Mouse (Mus musculus) fat pad, adult 2 months (tissue): Measurements from ENCODE around the gene Slc7a6.
A peak's percentile ranks its signal among the peaks of the same experiment; 100 is the strongest.

ENCODE experiments used
- DNase-seq: peaks from one replicate; pipeline ENCODE4 v3.0.0-alpha.2; 2011; ENCODE audit warnings: low read depth, low spot score; ENCODE audit errors: extremely low read depth

Slc7a6 gene

DNA sequence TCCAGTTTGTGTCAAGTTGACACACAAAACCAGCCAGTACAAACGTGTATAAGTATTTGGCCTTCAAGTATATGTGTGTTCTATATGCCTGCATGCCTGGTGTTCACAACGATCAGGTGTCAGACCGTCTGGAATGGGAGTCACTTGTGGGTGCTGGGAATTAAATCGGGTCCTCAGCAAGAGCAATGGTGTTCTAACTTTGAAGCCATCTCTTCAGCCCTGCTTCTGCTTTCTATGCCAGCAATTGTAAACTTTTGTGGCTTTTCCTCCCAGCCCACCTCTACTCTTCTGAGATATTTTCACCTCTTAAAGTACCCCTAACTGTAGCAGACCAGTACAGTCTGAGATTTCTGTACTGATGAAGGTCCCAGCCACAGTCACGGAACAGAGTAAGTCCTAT is 28.5 kb upstream of the Slc7a6 start:
- DNase-seq = no peak

- no peak for DNase-seq
These were observed 27.9 kb upstream of the Slc7a6 start for GRCm38 (mm10) chr8:106140769-106141168.

- no peak for DNase-seq
These were observed 23.3 kb upstream of the Slc7a6 start for GRCm38 (mm10) chr8:106145331-106145730.

DNA sequence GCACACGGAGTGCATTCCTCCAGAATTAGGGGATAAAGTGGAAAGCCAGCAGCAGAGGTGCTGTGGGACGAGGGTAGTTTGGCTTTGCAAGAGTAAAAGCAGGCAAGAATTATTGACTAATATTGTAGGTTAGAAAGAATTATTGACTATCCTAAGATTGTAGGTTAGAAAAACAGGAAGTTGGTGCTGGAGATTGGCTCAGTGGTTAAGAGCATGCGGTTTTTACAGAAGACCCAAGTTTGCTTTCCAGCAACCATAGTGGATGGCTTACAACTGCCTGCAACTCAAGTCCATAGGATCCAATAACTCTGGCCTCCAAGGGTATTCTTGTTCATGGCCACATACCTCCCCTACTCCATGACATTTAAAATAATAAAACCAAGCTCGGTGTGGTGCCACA is 22.6 kb upstream of the Slc7a6 start:
- no peak for DNase-seq

DNA sequence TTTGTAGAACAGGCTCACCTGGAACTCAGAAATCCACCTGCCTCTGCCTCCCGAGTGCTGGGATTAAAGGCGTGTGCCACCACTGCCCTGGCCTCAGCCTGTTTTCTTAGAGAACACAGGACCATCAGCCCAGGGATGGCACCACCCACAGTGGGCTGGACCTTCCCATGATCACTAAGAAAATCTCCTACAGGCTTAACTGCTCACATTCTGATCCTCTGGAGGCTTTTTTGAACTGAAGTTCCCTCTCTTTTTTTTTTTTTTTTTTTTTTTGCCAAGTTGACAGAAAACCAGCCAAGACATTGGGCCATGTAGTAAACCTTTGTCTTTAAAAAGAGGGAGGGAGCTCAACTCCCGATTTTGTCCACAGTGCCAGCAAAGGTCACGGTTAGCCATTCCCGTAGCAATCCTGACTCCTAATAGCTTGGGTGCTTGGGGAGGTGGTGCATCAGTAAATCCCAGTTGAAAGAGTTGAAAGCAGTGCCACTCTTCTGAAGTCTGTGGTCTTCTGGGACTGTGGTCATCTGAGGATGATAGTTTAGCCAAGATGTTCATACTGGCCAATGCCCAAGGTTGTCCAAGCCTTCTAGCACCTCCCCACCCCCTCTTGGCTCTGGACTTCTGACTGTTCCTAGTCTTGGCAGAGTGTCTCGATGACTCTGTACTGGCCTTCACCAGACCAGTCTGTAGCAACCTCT is 20.6 kb upstream of the Slc7a6 start:
- DNase-seq = no peak

DNA sequence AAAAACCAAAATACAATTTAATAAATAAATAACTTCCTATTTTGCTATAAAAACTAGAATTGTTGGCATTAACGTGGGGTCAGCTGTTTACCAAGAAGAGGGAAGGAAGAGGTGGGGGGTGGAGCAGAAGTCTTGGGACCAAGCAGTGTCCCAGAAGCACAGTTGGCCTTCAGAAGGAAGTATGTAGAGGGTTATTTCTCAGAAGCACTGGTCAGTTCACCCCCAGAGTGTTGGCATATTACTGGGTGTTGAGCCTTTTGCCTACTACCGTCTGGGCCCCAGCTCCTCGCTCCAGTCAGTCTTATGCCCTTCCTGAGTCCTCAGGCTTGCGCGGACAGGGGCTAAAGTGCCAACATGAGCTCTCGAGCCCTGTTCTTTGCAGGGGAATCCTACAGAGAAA is 19.6 kb upstream of the Slc7a6 start:
- DNase-seq = no peak

DNA sequence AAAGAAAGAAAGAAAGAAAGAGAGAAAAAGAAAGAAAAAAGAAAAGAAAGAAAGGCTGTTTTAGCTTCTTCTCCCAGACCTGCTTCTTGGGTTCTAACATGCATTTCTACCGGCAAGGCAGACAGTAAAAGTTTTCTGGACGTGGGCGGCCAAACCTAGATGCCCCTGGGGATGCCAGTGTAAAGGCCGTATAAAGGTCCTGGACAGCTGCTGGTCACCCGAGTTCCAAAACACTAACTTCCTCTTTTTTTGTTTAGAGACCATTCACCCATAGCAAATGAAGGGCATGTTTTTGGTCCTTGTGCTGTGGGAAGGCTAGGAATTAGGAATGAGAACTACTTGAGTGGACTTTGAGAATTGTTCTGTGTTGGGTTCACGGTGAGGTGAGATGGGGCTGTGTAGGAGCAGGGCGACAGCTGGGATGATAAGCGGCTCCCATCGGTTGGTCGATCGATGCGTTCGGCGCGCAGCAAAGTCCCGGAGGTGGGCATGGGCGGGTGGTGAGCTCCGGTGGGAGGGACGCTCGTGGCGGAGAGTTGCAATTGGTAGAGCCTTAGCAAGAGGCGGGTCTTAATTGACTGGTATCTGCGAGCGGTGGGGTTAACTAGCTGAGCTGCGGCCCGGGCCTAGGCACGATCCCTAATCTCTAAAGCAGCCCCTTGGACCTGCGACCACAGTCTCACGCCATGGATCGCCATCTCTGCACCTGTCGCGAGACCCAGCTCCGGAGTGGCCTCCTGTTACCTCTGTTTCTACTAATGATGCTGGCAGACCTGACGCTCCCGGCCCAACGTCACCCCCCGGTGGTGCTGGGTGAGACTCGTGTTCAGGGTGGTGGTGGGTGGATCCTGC is 18.6 kb upstream of the Slc7a6 start, which contains the start of gene Pla2g15:
TSS of gene Pla2g15 (plus strand) at position 599 of the 852 bp plus-strand sequence.
- no peak for DNase-seq

DNA sequence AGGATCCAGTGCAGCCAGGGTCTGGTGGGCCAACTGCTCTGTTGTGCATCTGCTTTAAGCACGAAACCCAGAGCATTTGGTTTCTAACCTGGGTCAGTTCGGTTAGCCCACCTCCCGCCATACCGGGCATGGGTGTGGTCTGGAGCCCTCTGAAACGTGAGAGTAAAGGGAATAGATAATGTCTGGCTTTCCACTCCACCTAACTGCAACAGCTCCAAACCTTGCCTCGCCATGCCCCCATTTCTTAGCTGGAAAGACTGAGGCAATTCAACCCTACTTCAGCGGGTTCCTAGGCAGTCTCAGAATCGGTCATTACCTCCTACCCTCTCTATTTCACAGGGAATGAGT is 18.0 kb upstream of the Slc7a6 start:
- no peak for DNase-seq

DNA sequence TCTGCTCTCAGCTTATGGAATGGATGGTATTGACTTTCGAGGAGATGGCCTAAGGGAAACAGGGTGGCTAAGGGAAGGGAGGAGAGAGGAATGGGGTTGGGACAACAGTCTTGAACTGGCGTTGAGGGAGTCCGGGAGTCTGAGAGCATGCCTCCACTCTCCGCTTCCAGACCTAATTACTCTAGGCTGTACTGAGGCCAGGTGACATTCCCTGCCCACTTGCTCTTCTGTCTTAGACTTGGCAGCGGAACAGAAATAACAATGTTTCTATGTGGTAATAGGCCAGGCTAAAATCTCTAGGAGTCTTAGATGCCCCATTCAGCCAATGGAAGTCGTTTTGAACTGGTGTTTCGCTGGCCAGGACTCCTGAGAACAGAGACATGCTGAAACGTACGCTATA is 17.6 kb upstream of the Slc7a6 start:
- peak; percentile 90 for DNase-seq

DNA sequence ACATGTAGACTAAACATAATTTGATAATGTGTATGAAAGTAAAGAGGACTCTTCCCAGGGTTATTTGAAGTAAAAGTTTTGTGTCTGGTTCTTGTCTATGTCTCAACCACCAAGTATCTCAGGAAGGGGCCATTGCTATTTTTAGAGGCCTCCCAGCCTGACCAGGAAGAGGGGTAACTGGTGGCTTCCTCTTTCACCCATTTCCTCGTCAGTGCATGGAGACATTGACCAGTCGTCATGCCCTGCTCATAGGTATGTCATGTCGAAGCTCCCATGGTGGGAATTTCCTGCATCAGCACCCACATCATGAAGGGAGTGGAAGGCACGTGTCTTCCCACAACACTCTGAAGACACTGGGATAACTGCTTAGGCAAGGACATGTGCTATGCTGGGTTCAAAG is 15.8 kb upstream of the Slc7a6 start:
- DNase-seq = no peak

GRCm38 (mm10) chr8:106157419-106157818 is 11.2 kb upstream of the Slc7a6 start:
- no peak for DNase-seq

- DNase-seq = no peak
These were observed 10.3 kb upstream of the Slc7a6 start for GRCm38 (mm10) chr8:106158381-106158780.

GRCm38 (mm10) chr8:106159876-106160275 is 8.8 kb upstream of the Slc7a6 start:
- DNase-seq = no peak

- no peak for DNase-seq
These were observed 5.4 kb upstream of the Slc7a6 start for GRCm38 (mm10) chr8:106163251-106163650.

- no peak for DNase-seq
These were observed 3.2 kb upstream of the Slc7a6 start for GRCm38 (mm10) chr8:106165460-106165859.

- DNase-seq = no peak
These were observed 618 bp downstream of the Slc7a6 start for GRCm38 (mm10) chr8:106169017-106169933.

DNA sequence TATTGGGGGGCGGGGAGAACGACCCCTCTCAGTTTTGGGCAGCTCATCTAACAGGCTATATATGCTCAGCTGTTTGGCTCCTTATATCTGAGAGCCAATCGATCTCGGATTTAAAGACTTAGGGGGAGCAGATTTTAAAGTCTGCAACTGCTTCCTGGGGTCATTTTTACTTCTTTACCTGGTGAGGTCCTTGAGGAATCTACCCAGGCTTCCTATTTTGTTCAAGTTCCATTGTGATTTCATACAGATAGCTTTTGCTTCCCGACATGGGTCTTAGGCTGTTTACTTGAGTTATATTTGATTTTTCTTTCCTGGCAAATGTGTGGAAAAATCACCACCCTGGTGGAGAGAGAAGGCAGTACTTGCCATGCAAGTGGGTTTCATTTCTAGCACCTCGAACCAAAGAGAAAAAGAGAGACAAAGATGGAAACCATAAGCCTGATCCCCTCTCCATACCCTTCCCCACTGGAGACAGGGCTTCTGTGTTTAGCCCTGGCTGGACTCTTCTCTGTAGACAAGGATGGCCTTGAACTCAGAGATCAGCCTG is 1.4 kb downstream of the Slc7a6 start:
- no peak for DNase-seq

- no peak for DNase-seq
These were observed 4.9 kb downstream of the Slc7a6 start for GRCm38 (mm10) chr8:106173566-106173965.

DNA sequence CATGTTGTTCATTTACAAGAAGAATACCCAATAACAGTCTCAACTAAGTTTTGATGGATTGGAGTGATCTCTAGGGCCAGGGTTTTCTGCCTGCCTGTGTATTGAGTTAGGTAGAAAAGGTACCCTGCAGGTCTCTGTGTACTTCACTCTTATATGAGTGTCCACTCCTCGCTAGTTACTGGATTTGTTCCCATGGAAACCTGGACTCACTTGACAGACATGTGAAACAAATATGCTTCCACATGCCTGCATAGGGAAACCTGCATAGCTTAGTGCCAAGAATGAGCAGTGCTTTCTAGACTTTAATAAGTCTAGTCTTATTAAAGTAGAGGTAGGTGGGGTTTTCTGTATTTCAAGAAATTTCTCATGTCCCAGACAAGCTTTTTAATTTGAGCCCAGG is 8.2 kb downstream of the Slc7a6 start:
- no peak for DNase-seq

DNA sequence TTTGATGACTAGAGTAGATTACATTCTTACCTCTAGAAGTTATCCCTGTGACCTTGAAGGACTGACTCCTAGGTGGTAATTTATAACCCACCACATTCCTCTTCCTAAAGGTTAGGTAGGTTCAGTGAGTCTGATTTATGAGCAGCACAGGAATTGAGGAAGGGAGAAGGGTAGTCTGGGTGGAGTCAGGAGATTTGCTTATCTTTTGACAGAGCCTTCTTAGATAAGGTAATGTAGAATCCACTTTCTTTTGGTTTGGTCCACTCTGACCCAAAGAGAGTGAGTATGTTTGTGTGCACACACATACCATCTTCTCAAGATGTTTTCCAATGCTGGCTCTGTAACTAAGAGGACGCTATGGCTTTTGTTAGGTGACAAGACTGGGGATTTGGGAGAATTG is 8.9 kb downstream of the Slc7a6 start:
- DNase-seq = no peak

- DNase-seq = no peak
These were observed 9.8 kb downstream of the Slc7a6 start for GRCm38 (mm10) chr8:106178428-106178827.
